Mouse (Mus musculus): ENCODE results near the gene Rb1.

DNA sequence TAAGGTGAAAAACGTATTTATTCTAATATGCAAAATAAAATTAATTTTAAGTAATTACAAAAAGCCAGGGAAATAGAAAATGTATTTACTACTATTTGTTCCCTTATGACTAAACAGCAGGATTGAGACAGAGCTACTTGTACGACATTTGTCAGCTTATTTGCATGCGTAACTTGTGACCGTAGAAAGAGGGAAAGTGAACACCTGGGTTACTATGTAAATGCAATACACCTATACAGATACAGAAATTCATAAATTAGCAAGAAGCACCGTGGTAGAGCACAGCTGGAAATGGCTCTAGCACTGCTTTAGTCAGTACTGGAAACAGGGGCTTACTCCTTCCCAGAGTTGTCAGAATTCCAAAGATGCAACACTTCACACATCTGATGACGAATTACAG, 46.5 kb downstream of the Rb1 start:
- TF ChIP-seq TAL1 (IDR thresholded peaks at IDR 0.05; ENCODE audit: low read length), result no peak
- no peak for TF ChIP-seq GATA1 (IDR thresholded peaks at IDR 0.05; ENCODE audit: low read length)
